Mouse (Mus musculus): ENCODE results near the gene Syt10. TPM values are rescaled to one million over a fixed set of nuclear protein-coding genes. Genes with fewer than 3 reads are reported as not detected.
"Not testable (repeated sequence)": the region's sequence is repeated elsewhere in the genome, so short reads cannot be mapped to it uniquely, and the experiment has no call there.

Syt10 gene
- total RNA-seq (2021) = 0.21 TPM in 1 of 2 replicates, not detected in the other
- long read RNA-seq = 0 reads

GRCm38 (mm10) chr15:89841364-89842017, at the start of gene Syt10:
Gene Syt10, minus strand, starts transcription at chr15:89841860.
- no peak for DNase-seq

GRCm38 (mm10) chr15:89883799-89884198, 42.1 kb upstream of the Syt10 start:
- DNase-seq = no peak

GRCm38 (mm10) chr15:89878981-89879380, 37.3 kb upstream of the Syt10 start:
- DNase-seq = no peak

DNA sequence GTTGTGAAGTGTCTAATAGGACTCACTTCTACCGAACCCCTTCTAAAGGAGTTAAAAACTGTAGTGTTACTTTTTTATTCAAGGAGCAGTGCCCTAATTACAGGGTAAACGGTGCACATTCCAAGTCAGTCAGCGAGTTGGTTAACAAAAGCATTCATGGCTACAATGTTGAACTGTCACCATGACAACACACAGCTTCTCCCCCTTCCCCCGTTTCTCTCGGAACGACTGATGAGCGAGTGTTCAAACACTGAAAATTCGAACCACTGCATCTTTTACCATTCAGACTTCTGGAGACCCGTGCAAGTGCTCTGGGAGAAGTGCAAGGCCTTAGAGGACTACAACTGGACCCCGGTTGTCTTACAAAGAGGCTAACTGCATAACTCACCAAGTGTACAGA, 25.6 kb downstream of the Syt10 start:
- DNase-seq = no peak

GRCm38 (mm10) chr15:89804478-89804877, 37.2 kb downstream of the Syt10 start:
- DNase-seq = no peak

DNA sequence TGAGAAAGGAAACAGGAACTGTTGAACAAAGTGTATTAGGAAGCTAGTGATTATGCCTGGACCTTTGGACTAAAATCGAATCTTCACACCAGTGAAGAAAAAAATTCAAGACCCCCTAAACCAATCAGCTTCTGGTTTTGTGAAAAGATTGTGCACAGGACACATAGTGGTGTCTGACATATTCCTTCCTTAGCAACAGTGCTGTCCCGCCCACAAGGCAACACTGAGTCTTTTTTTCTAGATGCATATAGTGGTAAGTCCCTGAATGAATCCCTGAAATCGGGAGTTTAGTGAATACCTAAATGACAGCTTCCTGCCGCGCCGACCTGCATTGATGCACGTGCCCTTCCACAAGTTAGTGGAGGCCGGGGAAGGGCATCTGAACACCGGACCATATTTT, 61.7 kb downstream of the Syt10 start:
- no peak for DNase-seq

DNA sequence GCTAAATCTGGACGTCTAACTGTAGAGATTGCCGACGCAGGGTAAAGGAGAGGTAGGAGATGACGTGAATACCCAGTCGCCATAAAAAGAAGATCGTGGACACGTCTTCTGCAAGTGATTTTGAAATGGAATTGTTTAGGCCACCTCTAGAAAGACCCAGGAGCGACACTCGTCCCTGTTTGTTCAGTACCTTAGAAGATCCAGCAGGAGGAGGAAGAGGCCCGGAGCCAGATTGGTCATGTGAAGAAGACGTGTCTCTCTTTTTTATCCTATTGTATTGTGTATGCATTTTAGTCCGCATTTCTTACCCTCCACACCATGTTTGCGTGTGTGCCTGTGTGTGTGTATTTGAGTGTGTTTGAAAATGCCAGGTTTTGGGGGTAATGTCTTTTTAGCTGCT, 75.6 kb downstream of the Syt10 start:
- DNase-seq = not testable (repeated sequence)

- no peak for DNase-seq
Measured at GRCm38 (mm10) chr15:89733611-89734010, 108.0 kb downstream of the Syt10 start.

Small RNA genes lying within 50 kb of the gene (microRNA-seq; reads per million reads assigned to microRNA genes)
- gene Gm24643 = 0 reads per million in 2 experiments

Other genes with a start within 250 kb of the Syt10 start
- gene Rabl2, start 249.9 kb downstream of the Syt10 start, total RNA-seq (2021) = 13.2 and 16.2 TPM in 2 replicates